Mouse (Mus musculus): ENCODE results near the gene 9430097D07Rik.

DNA sequence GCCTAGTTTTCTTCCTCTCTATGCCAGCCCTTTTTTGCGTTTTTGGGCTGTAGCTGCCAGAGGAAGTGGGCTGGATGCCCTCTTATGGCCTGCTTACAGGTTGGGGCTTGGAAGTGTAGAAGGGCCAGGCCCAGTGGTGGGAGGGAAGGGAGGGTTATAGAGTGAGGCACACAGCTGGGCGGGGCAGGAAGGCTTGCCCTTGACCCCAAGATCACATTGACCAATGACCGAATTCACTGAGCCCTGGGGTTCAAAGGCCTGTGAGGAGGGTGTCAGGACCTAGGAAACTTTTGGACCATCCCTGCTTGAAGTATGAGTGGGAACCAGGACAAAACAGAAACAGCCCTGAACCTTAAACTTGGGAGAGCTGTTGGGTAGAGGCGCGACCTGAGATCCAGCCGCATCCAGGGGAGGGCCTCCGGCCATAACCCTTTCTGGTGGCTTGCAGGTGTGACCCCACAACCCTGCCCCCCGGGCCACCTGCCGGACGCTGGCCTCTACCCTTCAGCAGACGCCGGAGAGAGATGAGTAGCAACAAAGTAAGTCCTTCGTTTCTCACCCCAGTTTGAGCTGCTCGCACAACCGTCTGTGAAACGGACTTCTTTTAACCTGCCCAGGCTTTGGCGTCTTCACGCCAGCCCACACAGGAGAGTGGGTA, 33.4 kb upstream of the 9430097D07Rik start:
- TF ChIP-seq EP300 (IDR thresholded peaks at IDR 0.05; ENCODE audit: low read depth) (no peak), CTCF (IDR thresholded peaks at IDR 0.05; ENCODE audit: low read depth) (no peak)

Data from liver, embryonic 14.5 days (tissue).